Mouse (Mus musculus): Measurements from ENCODE around the gene Ddhd1. TPM values are rescaled to one million over a fixed set of nuclear protein-coding genes. Genes with fewer than 3 reads are reported as not detected.

Gene Ddhd1
- polyA plus RNA-seq, 1 experiment from 2014 or later = 19.5 TPM

Small RNA genes within 50 kb of the gene (microRNA-seq; reads per million reads assigned to microRNA genes)
- gene Mir5131 = 2.6 reads per million, percentile 4 among the genes with 10 or more reads in this experiment

Other genes starting within 250 kb of the Ddhd1 start
- gene Fermt2, start 128.0 kb downstream of the Ddhd1 start, polyA plus RNA-seq (2015; fragmentation: Nextera tagmentation; extraction: Ambion mirVana) = 62.8 and 72.2 TPM in 2 replicates

Measured in forebrain, embryonic 15.5 days (tissue).